Mouse (Mus musculus): ENCODE measurements at regions not wholly inside any gene's neighbourhood (a gene's known extent, or its start where the extent isn't known, plus 50 kb on each side); places are given as distances from the start of the nearest gene placed in this dataset.

DNA sequence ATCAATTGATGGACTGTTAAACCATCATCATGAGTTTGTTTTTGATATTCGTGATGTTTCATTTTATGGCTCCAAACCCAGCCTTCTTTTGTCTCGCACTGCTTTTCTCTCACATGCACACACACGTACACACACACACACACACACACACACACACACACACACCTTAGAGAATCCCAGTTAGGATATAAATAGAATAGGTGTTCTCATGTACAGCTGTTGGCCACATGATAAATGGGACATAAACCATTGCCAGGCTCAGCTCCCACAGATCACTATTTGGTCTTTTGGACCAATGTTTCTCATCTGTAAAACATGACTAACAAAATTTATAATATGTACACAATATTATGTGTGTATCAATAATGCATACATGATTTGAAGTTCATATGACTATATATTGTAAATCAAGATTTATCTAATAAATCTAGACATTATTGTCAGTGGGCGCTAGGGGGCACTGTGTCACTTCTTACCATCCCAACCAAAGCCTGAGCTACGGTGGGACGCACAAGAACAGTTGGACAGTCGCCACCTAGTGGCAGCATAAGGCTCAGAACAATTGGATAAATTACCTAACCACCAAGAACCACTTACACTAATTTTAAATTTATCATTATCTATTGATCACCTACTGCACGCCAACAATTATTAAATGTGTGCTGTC lies 151.9 kb upstream of the Rag2 start:
- DNase-seq = peak; percentile 83
- intact Hi-C loops (cut with DNase I; ENCODE audit: low total_unique reads) = loop anchor here (5.0 kb wide), 1 partner anchor 180 kb away; no protein-coding TSS in a partner anchor

DNA sequence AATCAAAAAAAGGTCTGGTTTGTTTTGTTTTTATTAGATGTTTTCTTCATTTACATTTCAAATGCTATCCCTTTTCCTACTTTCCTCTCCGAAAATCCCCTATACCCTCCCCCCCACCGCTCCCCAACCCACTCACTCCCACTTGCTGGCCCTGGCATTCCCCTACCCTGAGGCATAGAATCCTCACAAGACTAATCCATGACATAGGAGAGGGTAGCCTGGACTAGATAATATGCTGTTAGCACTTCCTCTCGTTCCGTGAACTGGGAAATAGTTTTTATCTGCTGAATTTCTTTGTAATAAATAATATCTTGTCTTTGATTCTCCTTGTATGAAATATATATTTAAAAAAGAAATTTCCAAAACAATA lies 151.4 kb upstream of the Rag2 start:
- DNase-seq = no peak
- intact Hi-C loops (cut with DNase I; ENCODE audit: low total_unique reads) = loop anchor here (5.0 kb wide), 1 partner anchor 179 kb away; no protein-coding TSS in a partner anchor

DNA sequence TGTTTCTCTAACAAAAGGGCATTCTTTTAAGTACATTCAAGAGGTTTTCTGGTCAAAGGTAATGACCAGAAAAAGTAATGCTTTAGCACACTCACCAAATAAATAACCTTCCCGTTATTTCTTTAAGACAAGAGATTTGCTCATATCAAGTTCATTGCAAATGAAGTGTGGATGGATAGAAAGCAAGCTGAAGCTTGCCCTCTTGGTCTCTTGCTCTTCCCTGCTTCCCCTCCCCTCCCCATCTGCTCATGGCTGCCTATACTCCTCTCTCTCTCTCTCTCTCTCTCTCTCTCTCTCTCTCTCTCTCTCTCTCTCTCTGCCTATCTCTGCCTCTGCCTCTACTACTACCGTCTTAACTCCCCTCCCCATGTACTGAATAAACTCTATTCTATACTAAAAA lies 147.7 kb upstream of the Rag2 start:
- intact Hi-C loops (cut with DNase I; ENCODE audit: low total_unique reads) = no loop called here
- no peak for DNase-seq

DNA sequence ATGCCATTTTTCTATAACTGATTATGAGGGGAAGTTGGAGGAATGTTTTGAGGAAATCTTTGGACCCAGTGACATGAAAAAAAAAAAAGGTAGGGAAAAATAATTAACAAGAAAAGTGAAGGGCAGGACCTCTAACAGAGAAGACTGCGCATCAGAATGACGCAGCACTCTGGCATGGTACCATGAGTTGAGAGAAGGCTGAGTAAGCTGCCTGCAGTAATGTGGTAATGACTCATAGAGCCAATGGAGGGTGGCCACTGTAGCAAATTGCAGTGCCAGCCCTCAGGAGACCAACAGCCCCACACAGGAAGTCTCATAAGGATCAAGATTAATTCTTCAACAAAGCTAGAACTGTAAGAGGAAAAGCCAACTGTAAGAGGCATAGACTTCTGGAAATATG lies 134.3 kb upstream of the Rag2 start:
- intact Hi-C loops (cut with DNase I; ENCODE audit: low total_unique reads) = no loop called here
- no peak for DNase-seq

DNA sequence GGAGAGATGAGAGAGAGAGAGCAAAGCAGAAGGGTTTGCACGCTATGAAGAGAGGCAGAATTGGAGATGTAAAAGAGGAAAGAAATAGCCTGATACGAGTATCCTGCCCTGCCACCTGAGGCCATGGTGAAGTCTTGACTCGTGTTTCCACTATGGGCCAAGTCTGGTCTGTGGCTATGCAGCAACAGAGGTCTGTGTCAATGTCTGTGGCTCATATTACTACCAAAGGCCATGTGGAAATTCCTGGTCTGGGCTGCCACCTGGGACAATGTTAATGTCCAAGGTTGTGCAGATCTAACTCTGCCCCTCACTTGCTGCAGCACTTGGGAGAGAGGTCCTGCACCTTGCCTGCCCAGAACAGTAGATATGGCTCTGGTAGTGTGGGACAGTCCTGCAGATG lies 132.8 kb upstream of the Rag2 start:
- intact Hi-C loops (cut with DNase I; ENCODE audit: low total_unique reads) = no loop called here
- DNase-seq = no peak

DNA sequence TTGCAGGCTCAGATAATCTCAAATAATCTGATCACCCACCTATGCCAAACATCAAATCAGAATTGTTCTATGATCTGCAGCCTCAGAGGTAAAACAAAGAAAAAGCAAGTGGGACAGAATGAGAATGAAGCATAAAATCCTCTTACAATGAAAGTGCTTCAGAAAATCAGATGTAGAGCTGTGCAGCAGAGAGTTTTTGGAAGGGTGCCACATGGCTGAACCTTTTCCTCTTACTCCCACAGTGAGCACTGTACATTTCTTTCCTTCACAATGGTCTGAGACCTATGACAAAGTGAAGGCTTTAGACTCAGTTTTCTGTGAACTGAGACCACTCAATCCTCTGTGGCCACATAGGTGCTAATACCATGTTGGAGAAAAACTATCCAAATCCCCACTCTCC lies 116.4 kb upstream of the Rag2 start:
- intact Hi-C loops (cut with DNase I; ENCODE audit: low total_unique reads) = no loop called here
- DNase-seq = no peak

Data from gastrocnemius, postnatal 14 days (tissue).